Mouse (Mus musculus): Measurements from ENCODE around the gene Sec24d. TPM values are rescaled to one million over a fixed set of nuclear protein-coding genes. Genes with fewer than 3 reads are reported as not detected.

The Sec24d gene
- 8.7 and 21.0 TPM in 2 replicates for polyA plus RNA-seq (2012; rRNA removed)

DNA sequence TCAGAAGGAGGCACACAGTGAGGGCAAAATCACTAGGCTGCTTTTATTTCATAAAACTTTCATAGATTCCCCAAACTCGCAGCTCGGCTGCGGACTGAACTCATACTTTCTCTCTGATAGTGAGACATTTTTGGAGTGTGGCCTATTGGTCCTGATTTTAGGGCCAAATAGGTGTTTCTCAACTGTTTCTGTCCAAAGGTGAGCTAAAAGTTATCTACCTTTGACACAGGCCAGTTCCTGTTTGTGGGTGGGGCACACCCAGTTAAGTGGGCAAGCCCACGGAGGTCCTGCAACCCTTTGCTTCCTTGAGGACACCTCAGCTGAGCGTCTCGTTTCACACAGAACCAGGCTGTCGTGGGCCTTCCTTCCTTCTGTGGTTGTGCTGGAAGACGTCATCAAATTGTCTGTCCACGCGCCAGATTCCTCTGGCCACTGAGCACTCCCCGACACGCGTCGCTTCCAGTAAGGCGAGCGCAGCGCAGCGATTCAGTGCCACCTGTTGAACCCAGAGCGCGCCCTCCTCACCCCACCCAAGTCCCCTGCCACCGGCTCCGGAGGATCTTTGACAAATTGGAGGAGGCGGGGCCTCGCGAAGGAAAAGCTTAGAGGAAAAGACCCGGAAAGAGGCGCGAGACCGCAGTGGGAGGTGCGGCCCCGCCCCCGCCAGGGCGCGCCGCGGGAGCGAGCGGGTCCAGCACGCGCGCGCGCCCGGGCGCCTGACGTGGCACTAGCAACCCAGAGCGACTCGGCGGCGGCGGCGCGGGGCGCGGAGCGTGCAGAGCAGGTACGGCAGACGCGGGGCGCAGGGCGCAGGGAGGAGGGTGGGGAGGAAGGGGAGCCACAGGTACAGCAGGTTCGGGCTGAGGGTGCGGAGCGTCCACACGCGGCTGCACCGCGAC, at the start of gene Sec24d:
TSS of gene Sec24d (plus strand) at position 703 of the 899 bp plus-strand sequence.

GRCm38 (mm10) chr3:123235921-123236320, 31.3 kb upstream of the Sec24d start, which contains the start of gene Synpo2:
Synpo2 (minus strand) TSS chr3:123236149.

GRCm38 (mm10) chr3:123385486-123386156, 118.4 kb downstream of the Sec24d start, which contains the start of gene Mettl14:
Mettl14 (minus strand) TSS chr3:123386108.

Other genes with a start within 250 kb of the Sec24d start
- gene Myoz2, start 232.4 kb upstream of the Sec24d start, polyA plus RNA-seq (2012; rRNA removed): 0.91 and 3.9 TPM in 2 replicates
- gene Synpo2, start 31.3 kb upstream of the Sec24d start, polyA plus RNA-seq (2012; rRNA removed): 2.2 and 4.0 TPM in 2 replicates
- 23.7 and 31.9 TPM in 2 replicates for gene Mettl14, start 118.7 kb downstream of the Sec24d start, polyA plus RNA-seq (2012; rRNA removed)
- 4.5 and 6.3 TPM in 2 replicates for gene Prss12, start 179.5 kb downstream of the Sec24d start, polyA plus RNA-seq (2012; rRNA removed)

All from central nervous system, embryonic 11.5 days (tissue).